Mouse (Mus musculus): Measurements from ENCODE around the gene Atoh8.

Atoh8 gene

DNA sequence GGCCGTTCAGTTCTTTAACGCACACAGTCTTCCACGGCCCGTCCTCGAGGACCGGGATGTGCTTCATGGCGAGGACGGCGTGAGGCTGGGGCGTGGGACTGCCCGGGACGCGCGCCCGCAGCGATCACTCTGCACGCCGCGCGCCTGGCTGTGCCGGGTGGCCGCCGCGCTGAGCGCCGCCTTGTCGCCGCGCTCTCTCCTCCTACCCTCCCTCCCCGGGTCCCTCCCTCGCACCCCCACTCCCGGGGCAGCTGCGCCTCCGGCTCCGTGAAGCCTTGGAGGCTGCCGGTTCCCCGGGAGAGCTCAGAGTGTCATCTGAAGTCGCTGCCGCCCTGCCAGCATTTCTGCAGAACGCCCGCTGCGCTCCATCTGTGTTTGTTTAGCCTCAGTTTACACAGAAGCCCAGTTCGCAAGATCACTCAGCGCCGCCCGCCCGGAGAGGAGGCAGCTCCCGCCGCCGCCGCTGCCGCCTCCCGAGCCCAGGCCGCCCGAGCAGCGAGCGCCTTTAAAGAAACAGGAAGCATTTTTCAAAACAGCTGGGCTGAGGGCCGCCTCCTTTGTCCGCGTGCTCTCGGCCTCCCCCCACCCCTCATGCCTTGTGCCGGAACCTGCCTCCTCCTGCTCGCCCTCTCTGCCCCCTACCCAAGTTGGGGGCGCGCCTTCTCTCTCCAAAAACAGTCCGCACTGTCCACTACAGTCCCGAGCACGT lies at the start of gene Atoh8:
Gene Atoh8, minus strand, starts transcription at position 480 of the 709 bp plus-strand sequence.
- in situ Hi-C loops (cut with MboI, MseI), result no loop called here

DNA sequence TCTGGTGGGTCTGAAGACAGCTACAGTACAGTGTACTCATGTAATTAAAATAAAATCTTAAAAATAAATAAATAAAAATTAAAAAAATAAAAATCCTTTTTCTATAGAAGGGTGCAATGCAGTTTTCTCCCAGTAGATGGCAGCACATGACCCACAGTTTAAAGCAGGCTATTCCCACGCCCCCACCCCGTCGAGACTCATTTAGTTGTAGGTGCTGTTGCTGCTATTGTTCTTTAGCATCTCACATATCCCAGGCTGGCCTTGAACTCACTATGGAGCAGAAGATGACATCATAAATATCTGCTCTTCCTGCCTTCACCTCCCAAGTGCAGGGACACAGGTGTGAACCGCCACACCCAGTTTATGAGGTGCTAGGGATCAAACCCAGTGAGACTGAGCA lies 48.5 kb upstream of the Atoh8 start:
- in situ Hi-C loops (cut with MboI, MseI), result no loop called here

DNA sequence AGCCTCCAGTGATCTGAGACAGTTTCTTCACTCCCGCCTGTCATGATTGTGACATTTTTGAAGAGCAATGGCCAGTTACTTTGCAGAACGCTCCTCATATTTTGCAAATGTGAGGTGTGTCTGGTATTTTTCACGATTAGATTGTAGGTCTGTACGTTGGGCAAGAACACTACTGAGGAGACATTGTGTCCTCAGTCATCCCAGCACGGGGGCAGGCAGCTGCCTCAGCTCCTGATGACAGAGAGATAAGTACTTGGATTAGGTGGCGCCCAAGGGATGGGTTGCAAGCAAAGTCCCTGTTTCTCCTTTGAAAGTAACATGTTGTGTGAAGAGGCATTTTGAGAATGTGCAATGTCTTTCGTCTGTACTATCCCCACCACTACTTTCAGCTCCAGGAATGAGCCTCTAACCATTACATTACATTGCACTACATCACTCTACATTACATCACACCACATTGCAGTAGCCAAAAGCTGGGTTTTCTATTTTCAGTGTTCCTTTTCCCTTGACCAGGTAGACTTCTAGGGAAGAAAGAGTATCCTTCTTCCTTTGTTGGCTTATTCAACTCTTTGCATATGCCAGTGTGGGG lies 45.1 kb upstream of the Atoh8 start:
- in situ Hi-C loops (cut with MboI, MseI), result no loop called here

DNA sequence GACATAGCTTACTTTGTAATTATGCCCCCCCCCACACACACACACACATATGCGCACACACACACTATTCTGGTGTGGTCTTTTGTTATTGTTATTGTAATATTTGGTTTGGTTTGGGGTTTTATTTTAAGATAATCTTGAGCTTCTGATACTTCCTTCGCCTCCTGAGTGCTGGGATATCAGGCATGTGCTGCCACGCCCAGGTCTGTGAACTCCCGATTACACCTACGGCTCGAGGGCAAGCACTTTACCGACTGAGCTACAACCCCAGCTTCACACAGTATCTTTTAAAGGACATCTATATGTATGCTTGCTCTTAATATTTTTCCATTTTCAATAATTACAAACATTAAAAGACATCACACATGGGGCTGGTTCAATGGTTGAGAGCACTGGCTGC lies 44.1 kb upstream of the Atoh8 start:
- in situ Hi-C loops (cut with MboI, MseI), result no loop called here

DNA sequence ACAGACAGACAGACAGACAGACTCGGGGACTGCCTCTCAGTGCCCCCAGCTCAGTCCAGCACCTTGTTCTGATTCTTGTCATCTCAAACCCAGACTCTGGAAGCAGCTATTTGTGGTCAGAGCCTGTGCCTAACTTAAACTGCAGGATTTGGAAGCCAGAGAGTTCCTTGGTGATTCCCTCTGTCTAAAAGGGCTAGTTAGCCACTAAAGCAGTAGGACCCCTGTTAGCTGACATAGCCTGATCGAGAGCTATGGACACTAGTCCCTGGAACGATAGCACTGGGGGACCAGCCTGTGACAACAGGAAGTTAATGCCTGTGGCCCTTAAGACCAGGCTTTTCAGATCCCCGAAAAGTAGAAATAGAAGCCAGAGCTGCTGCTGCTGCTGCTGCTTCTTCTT lies 43.5 kb upstream of the Atoh8 start:
- in situ Hi-C loops (cut with MboI, MseI), result no loop called here

DNA sequence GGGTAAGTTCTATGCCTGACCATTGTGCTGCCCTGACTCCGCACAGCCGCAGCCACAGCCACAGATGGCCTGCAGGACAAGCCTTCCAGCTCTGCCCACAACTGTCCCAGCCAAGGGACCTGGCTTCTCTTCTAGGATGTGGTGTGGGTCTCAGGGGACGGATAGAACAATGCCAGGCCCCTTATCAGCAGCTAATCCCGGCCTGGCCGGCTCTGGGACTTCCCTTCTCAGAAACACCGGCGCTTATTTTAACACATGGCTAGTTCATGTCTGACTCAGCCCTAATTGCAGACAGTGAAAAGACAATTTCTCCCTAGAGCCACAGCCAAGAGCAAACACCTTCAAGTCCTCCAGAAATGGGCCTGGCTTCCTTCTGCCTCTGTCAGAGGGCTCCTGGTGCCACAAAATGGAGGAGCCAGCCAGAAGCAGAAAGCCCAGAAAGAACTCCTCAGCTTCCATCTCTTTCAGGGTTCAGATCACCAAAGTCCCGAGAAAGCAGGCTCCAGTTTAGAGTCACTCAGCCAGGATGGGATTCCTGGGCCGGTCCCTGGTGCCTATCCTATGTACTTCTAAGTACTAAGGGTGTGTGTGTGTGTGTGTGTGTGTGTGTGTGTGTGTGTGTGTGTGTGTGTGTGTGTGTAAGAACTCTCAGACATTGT lies 42.3 kb upstream of the Atoh8 start:
- in situ Hi-C loops (cut with MboI, MseI), result no loop called here

DNA sequence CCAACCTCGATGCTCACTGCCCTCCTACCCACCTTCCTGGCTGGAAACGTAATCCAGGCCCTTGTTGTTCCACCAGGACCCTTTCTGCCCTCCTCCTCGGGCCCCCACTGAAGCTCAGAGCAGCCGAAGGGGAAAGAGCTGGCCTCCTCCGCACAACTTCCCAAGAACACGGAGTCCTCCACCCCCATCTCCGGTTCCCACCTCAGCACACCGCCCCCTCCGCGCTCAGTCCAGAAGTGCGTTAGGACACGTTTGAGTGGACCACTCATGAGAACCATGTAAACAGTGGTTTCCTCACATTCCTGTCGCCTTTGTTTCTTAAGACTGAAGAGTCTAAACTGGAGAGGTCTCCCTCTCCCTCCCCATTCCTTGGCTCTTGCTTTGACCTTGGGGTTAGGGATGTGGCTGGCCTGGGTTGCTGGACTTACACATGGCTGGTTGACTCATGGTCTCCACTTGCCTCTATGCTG lies 41.6 kb upstream of the Atoh8 start:
- in situ Hi-C loops (cut with MboI, MseI), result no loop called here

DNA sequence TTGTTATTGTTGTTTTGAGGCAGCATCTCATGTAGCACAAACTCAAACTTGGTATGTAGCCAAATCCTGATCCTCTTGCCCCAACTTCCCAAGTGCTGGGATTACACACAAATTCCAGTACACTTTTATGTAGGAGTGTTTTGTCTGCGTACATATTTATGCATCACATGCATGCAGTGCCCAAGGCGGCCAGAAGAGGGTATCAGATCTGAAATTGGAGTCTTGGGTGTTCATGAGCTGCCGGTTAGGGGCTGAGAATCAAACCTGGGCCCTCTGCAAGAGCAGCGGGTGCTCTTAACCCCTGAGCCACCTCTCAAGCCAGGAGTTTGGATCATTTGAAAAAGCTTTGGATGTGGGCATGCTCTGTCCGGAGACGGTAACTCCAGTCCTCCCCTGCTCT lies 40.8 kb upstream of the Atoh8 start:
- in situ Hi-C loops (cut with MboI, MseI), result no loop called here

DNA sequence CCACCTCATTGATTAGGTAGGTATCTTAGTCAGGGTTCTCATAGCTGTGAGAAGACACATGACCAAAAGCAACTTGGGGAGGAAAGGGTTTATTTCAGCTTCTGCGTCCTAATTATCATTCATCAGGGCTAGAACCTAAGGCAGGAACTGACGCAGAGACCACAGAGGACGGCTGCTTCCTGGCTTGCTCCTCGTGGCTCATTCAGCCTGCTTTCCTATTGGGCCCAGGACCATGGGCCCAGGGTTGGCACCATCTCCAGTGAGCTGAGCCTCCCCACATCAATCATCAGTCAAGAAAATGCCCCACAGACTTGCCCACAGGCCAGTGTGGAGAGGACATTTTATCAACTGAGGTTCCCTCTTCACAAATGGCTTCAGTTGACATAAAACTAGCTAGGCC lies 40.1 kb upstream of the Atoh8 start:
- in situ Hi-C loops (cut with MboI, MseI), result no loop called here

DNA sequence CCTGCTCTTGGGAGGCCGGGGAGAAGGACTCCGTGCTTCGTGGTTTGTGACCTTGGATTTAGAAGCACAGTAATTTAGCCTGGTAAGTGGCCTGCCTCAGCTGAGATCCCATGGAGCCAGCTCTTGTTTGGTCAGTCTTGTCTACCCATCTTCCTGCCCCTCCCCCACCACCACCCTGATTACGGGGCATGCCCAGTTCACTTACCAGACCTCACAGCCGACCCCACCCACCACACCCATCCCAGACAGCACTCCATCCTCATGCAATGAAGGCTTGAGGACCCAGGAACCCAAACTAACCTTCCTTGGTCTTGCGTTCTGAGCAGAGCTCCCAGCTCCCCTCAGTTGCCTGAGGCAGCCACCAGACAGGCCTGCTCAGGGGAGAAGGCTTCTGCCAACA lies 37.8 kb upstream of the Atoh8 start:
- in situ Hi-C loops (cut with MboI, MseI), result no loop called here

DNA sequence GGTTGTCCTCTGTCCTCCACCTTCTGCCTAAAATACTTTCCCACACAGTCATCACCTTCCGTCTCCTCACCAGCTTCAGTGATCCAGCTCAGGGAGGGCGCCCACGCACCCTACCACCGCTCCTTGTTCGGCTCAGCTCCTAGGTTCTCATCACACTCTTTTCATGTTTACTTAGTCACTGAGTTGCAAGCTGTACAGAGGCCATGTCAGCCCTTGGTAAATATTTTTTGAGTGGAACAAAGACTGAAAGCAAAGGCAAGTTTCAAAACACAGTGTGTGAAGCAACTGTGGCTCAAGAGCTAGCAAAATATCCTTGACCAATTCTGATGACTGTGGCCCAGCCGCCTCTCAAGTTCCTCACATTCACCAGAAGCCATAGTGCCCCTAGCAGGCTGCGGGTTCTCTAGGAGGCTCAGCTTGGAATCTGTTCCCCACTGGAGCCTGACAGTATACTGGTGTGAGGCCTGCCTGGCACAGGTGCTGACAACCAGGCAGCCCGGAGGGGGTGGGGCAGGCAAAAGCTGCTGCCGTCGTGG lies 36.9 kb upstream of the Atoh8 start:
- in situ Hi-C loops (cut with MboI, MseI), result no loop called here

DNA sequence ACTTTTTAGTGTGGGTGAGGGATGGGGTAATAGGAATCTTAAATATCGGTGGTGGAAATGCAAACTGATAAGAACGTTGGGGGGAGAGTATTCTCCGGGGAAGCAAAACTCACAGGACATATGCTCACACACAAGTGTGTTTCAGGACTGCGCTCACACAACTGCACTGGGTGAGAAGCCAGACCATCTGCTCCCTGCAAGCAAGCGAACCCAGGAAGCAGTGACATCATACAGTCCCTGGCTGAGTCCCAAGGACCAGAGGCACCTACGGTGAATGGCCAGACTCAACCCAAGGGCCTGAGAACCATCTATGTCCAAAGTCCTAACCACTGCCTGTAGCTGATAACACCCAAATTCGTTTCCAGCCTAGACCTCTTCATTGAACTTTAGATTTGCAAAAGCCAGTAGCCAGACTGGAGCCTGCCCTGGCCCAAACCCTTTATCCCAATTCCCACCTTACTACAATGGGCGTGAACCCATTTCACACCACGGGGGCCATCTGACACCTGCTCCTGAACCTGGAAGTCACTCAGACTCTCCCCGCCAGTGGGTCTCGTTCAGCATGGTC lies 35.7 kb upstream of the Atoh8 start:
- in situ Hi-C loops (cut with MboI, MseI), result no loop called here

DNA sequence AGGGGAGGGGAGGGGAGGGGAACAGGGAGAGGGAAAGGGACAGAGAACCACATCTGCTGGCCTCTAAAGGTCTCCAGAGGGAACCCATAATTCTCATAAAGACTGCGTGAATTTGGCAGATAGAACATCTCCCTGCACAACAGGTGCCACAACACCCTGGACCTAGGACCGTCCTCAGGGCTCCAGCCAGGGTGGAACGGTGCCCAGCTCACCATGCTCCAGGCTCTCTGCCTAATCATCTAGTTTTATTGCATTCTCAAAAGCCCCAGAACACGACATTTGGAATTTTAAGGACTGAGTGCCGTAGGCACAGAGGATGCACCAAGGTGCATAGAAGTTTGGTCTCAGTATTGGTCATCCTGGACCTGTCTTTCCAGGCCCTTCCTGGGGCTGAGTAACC lies 34.9 kb upstream of the Atoh8 start:
- in situ Hi-C loops (cut with MboI, MseI), result no loop called here

DNA sequence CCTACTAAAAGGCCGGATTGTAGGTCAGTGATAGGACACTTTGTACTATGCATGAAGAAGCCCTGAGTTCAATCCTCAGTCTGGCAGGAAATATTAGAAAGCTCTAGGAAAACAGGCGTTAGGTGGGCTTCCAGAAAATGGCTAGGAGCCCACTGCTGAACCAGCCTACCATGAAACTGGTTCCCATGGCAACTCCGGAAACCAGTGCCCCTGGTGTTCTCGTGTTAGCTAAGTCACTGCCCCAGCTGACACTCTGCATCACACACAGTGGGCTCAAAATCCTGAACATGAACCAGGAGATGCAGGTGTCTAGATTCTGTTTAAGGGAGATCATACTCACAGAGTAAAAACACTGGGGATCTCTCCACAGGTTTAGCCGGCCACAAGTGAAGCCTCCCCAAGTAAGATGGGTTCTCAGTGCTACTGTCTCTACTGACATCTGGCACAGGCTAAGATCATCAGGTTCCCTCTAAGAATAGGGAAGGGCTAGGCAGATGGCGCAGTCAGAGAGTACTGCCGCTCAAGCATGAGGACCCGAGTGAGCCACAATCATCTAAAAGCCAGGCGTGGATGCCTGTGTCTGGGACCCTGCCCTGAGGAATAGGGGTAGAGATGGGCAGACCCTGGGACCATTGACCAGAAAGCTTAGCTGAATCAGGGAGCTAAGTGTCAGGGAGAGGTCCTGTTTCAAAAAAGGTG lies 32.9 kb upstream of the Atoh8 start:
- in situ Hi-C loops (cut with MboI, MseI), result no loop called here

DNA sequence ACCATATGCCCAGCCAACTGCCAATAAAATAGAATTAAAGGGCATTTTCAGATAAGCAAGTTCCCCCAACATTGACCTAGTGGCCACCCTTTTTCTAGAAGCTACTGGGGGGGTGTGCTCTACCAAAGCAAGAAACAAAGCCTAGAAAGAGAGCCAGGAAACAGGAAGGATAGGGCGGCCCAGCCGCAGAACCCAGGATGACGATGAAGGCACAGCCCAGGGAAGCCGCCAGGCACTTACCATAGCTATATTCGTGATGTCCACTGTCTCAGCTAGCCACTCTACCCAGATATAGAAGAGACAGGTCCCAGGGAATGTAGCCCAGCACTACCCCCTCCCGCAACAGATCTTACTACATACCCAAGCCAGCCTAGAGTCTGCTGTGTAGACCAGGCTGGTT lies 30.3 kb upstream of the Atoh8 start:
- in situ Hi-C loops (cut with MboI, MseI), result no loop called here

DNA sequence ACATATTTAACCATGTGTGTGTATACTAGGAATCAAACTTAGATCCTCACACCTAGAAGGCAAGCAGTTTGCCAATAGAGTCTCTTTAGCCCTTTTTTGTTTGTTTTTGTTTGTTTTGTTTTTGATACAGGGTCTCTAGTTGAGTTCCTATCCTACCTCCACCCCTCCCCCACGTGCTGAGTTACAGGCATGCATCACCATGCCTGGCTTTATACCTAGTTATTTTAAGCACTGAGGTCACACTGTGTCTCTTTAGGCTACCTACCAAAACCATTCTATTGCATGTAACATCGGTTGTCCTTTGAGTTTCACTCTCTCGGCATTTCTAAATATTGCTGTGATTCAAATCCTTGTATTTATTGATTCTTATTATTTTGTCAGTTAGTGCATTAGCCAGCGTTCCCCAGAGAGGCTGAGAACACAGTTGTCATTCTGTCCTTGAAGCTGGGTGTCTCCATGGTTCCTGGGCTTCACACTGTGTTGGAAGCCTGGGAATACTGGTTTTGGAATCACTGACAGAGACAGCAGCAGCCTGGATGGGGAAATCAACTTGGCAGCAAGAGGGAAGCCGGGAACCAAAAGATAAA lies 28.4 kb upstream of the Atoh8 start:
- in situ Hi-C loops (cut with MboI, MseI), result no loop called here

DNA sequence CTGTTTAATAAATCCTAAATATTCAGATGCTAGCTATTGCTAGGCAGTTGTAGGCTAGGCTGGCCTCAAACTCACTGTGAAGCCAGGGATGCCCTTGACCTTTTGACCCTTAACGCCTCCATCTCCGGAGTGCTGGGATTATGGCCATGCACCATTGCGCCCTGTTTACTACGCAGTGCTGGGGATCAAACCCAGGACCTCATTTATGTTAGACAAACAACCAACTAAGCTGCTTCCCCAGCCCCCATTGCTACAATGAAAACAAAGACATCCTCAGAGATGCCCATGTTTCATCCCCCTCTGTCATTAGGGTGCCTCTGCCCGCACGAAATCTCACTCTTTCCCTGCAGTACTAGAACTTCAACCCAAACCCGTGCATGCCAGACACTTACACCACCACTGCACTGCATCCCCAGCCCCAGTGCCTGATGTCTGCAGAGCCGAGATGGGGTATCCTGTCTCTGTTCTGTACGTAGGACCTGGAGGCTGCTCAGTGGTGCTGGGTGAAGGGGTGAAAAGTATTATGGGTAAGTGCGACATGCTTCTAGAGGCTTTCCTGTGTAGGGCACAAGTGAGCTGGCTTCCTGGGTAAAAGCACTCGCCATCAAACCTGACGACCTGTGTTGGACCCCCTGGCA lies 26.4 kb upstream of the Atoh8 start:
- in situ Hi-C loops (cut with MboI, MseI), result no loop called here

DNA sequence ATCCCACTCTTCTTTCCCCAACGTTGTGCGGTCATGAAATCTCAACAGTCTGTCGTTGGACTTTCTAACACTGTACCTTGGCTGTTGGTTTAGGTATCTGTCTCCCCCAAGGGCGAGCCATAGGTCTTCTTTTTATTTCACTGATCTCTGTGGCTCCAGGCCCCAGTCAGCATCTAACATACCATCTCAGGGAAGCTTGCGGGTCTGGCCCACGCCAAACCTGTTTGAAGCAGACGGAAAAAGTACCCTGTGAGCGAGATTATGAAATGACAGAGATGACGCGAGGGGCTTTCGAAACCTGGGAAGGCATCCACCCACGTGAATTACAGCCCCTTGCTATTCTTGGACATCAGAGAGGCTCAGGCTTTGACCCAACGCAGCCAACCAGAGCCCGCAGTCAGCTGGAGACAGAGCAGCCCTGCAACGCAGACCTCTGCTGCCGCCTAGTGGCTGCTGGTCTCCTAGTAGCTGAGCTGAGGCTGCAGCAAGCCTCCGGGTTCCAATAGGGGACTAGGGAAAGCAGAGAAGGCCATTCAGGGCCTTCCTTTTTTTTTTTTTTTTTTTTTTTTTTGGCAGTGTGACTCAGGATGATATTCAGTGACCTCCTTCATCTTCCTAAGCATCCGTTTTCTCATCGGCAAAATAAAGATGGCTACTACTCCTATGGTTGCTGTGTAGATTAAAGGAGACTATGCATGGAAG lies 25.8 kb upstream of the Atoh8 start:
- in situ Hi-C loops (cut with MboI, MseI), result no loop called here

DNA sequence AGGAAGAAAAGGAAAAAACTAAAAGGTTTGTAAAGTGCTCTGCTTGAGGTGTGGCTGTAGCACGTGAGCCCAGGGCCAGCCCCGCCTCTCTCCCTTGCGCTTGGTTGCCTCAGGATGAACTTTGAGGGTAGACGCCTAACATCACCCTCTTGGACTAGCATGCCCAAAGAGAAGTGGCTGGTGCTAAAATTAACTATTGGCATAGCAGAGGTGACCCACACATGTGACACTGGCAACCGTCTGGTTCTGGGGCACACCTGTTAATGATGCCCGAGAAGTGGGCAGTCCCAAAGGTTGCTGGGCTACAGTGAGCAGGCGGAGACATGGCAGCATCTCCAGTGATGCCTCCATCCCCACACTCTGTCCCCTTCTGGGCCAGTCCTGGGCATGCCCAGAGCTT lies 24.1 kb upstream of the Atoh8 start:
- in situ Hi-C loops (cut with MboI, MseI), result no loop called here

DNA sequence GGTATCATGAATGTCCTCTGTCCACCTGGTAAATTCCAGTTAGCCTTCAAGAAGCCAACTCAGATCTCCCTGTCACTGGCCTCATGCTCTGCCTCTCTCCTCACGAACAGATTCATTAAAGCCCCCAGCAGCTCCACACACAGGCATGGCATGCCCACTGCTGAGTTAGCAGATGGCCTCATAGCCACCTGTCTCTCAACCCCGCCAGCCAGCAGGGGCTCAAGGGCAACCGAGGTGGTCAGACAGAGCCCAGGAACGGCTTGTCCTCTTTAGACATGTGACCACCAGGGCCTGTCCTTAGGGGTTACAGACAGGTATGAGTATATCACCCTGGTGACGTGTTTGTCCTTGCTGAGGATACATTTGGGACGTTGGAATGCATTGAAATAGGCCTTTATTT lies 19.9 kb upstream of the Atoh8 start:
- in situ Hi-C loops (cut with MboI, MseI), result no loop called here

All from T-helper 2 cell (primary cell).